Mouse (Mus musculus) olfactory bulb, adult 2 months (tissue): ENCODE results near the gene A730061H03Rik. TPM values are rescaled to one million over a fixed set of nuclear protein-coding genes. Genes with fewer than 3 reads are reported as not detected.

ENCODE experiments used
- H3K27ac ChIP-seq: fragments of 200-500 bp; 2 replicates; pipeline ENCODE4 v1.5.1; 2012; ENCODE audit warnings: low read depth, low read length; ENCODE audit not compliant: insufficient read depth
- H3K4me1 ChIP-seq: fragments of 200-500 bp; 2 replicates; pipeline ENCODE4 v1.6.1; 2012; ENCODE audit warnings: low read length; ENCODE audit not compliant: control insufficient read depth, insufficient read depth
- H3K4me3 ChIP-seq: fragments of 200-500 bp; 2 replicates; pipeline ENCODE4 v1.5.1; 2012; ENCODE audit warnings: mild to moderate bottlenecking, low read depth, low read length, moderate library complexity; ENCODE audit not compliant: insufficient read depth
- CTCF ChIP-seq: fragments of 200-500 bp; IDR thresholded peaks from 2 replicates; pipeline ENCODE4 v1.5.1; 2012; ENCODE audit warnings: low read depth, mild to moderate bottlenecking, low read length, moderate library complexity; ENCODE audit not compliant: insufficient read depth
- POLR2A ChIP-seq: fragments of 200-500 bp; IDR thresholded peaks from 2 replicates; pipeline ENCODE4 v1.6.1; 2012; ENCODE audit warnings: mild to moderate bottlenecking, low read depth, low read length, moderate library complexity; ENCODE audit not compliant: insufficient read depth
- WGBS: fragments of 180-500 bp; shearing (Covaris S2); methylation state at CpG from one replicate; pipeline ENCODE4 v1.1.7; 2018; 5-methylcytosine and 5-hydroxymethylcytosine counted together
- polyA plus RNA-seq: library from polyadenylated mRNA; stranded (reverse); fragments of >200 nt; gene quantifications from 2 replicates; pipeline ENCODE4 v1.2.4, GENCODE M21; 2012; ENCODE audit warnings: low replicate concordance; ENCODE audit not compliant: missing spikeins, insufficient read depth, insufficient read length

The A730061H03Rik gene
- polyA plus RNA-seq, 1 experiment: not detected

DNA sequence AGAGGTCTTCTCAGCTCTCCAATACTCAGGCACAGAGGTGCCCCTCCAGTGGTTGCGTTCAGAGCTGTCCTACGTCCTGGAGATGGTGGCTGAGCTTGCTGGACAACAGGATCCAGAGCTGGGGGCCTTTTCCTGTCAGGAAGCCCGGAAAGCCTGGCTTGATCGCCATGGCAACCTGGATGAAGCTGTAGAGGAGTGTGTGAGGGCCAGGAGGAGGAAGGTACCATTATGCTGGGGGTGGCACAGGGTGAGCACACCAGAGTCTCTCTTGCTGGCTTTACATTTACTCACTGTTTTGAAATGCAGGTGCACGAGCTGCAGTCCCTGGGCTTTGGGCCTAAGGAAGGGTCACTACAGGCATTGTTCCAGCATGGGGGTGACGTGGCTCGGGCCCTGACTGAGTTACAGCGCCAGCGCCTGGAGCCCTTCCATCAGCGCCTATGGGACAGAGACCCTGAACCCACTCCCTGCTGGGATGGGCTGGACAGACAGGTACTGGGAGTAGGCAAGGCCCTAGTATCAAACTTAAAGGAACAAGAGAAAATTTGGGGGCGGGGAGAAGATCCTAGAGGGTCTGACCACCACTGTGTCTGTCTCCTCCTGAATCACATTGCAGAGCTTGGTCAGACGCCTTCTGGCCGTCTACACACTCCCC lies 36.0 kb upstream of the A730061H03Rik start:
- no peak overlapping the region for H3K27ac ChIP-seq
- TF ChIP-seq CTCF (no peak), POLR2A (no peak)
- peaks cover 9% of the 10 kb centered on the region; the same call in 1 of the 2 replicates for H3K4me1 ChIP-seq
- H3K4me3 ChIP-seq: no peak overlapping the region
- 71% methylated on average over 13 of the region's 13 CpGs for WGBS

DNA sequence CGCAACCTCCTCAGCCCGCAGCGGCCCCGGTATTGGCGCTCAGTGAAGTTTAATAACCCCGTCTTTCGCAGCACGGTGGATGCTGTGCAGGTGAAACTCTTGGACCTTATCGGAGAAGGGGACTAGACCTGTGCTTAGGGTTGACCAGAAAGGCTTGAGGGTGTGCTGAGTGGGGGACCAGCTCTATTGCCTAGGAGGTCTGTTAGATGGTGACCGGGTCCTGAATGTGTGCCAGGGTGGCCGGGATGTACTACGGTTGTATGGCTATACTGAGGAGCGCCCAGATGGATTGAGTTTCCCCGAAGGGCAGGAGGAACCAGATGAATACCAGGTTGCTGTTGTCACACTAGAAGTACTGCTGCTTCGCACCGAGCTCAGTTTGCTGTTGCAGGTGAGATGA lies 32.0 kb upstream of the A730061H03Rik start:
- Histone ChIP-seq H3K4me3 (peak overlapping the region; percentile 69), H3K4me1 (peaks cover 9% of the 10 kb centered on the region; the same call in 1 of the 2 replicates), H3K27ac (no peak overlapping the region)
- 2% methylated on average over 16 of the region's 16 CpGs for WGBS
- no peak for TF ChIP-seq POLR2A
- TF ChIP-seq CTCF: no peak

DNA sequence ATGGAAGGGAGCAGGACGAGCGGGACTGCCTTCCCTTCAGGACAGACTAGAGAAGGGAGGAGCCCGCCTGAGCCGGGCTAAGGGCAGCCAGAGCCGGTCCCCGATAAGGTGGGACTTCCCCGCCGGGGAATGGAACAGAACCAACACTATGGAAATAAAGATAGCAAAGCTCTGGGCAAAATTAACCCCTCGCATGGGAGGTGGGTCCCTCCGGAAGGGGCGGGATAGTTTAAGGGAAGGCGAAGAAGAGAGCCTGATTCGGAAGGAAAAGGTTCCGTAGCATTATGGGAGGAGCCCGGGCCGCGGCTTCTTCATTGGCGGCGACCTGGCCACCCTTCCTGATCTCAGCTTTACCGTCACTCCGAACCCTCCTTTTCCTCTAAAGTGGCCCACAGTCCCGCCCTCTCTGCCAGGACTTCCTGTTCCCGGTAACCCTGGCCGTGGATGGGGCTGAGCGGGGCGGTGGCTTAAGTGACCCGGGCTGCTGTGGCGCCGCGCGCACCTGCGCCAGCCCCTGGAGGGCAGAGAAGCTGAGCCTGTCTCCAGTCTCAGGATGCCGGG lies 31.2 kb upstream of the A730061H03Rik start, which contains the start of gene Rnf31:
Gene Rnf31 (plus strand): TSS at position 378 of the 561 bp plus-strand sequence.
- peak; percentile 24; the same call in 1 of the 2 replicates for TF ChIP-seq POLR2A
- TF ChIP-seq CTCF: 0 out of 2 replicates have a peak, but pooled peaks have one; percentile 12
- Histone ChIP-seq H3K4me3 (peak within 1 kb of the TSS; percentile 69), H3K27ac (peak within 1 kb of the TSS; percentile 72), H3K4me1 (peaks cover 9% of the 10 kb centered on the region; the same call in 1 of the 2 replicates)
- WGBS: under 1% methylated on average over 33 of the region's 33 CpGs

DNA sequence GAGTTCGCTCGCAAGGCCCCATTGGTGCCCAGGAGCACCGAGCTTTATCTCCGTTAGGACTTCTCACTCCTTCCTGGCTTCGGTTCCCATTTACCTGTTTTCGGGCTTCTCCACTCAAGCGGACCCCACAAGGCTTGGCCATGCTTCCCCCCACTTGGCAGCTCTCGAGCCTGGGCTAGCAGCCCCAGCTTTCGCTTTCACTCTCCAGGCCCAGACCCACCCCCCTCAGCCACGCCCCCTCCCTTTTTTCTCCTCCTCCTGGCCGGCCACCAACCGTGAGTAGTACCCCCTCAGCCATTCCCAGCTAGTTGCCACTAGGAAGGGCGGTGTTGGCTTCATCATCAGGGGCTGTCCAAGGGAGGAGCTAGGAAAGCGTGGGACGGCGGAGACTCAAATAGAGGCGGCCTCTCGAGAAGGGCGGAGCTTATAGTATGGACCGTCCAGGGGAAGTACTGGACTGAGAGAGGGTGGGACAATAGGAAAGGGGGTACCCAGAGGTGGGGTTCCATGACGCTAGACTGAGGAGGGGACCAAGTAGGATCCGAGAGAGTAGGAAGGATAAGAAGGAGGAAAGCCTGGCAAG lies 30.6 kb upstream of the A730061H03Rik start, which contains the start of gene Psme2:
Gene Psme2 (minus strand): TSS at position 366 of the 583 bp plus-strand sequence.
- TF ChIP-seq POLR2A (no peak; the same call in 1 of the 2 replicates), CTCF (no peak)
- under 1% methylated on average over 22 of the region's 22 CpGs for WGBS

GRCm38 (mm10) chr14:55589771-55590448 lies 29.7 kb upstream of the A730061H03Rik start:
- 86% methylated on average over 11 of the region's 11 CpGs for WGBS
- TF ChIP-seq CTCF (no peak), POLR2A (no peak)
- Histone ChIP-seq H3K27ac (no peak overlapping the region), H3K4me3 (no peak overlapping the region; the same call in 1 of the 2 replicates), H3K4me1 (peaks cover 13% of the 10 kb centered on the region)

More for the DNA sequence above, 30.6 kb upstream of the A730061H03Rik start, which contains the start of gene Psme2:
- Histone ChIP-seq H3K4me3 (peak within 1 kb of the TSS; percentile 69), H3K4me1 (peaks cover 9% of the 10 kb centered on the region; the same call in 1 of the 2 replicates), H3K27ac (peak within 1 kb of the TSS; percentile 72)

GRCm38 (mm10) chr14:55589271-55589670 lies 29.1 kb upstream of the A730061H03Rik start:
- Histone ChIP-seq H3K4me1 (peaks cover 12% of the 10 kb centered on the region), H3K27ac (no peak overlapping the region), H3K4me3 (no peak overlapping the region)
- no peak for TF ChIP-seq POLR2A
- TF ChIP-seq CTCF: no peak
- 86% methylated on average over 5 of the region's 5 CpGs for WGBS

GRCm38 (mm10) chr14:55586149-55586548 lies 25.9 kb upstream of the A730061H03Rik start:
- Histone ChIP-seq H3K4me1 (peaks cover 3% of the 10 kb centered on the region), H3K4me3 (no peak overlapping the region), H3K27ac (no peak overlapping the region)
- TF ChIP-seq POLR2A (no peak), CTCF (no peak)
- 96% methylated on average over 2 of the region's 2 CpGs for WGBS

DNA sequence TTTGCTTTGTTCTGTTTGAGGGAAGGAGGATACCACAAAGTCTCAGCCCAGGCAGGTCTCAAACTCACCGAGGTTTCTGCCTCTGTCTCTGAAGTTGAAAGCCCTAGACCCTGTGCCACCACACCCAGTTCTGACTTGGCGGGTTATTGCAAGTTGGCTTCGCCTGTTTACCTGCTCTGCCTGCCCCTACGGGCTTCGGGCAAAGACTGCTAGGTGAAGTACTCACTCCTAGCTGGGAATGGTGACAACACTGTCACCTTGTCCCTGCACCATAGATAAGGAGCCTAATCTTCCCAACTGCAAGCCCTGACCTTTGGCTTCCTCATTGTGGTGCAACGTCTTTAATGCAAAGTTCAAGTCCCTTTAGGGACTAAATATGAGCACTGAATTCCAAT lies 25.4 kb upstream of the A730061H03Rik start:
- no peak for TF ChIP-seq POLR2A
- no peak for TF ChIP-seq CTCF
- peaks cover 3% of the 10 kb centered on the region for H3K4me1 ChIP-seq
- 76% methylated on average over 6 of the region's 6 CpGs for WGBS
- no peak overlapping the region for H3K4me3 ChIP-seq
- peak overlapping the region; percentile 55 for H3K27ac ChIP-seq

- 3% methylated on average over 43 of the region's 43 CpGs for WGBS
- Histone ChIP-seq H3K4me3 (peak within 1 kb of the TSS; percentile 91), H3K4me1 (peaks cover 3% of the 10 kb centered on the region), H3K27ac (peak within 1 kb of the TSS; percentile 55)
- TF ChIP-seq POLR2A (peak; percentile 34; the same call in 1 of the 2 replicates), CTCF (no peak)
Observed at GRCm38 (mm10) chr14:55584702-55585565, 24.7 kb upstream of the A730061H03Rik start, which contains the start of gene Emc9. Gene Emc9, minus strand, starts transcription at chr14:55585302.
